Mouse (Mus musculus) limb, embryonic 14.5 days (tissue): ENCODE data around the gene Akap2. TPM values are rescaled to one million over a fixed set of nuclear protein-coding genes. Genes with fewer than 3 reads are reported as not detected.

Source experiments
- ATAC-seq: fragments of 200-750 bp; cut with Nextera tagmentation; 2 replicates; pipeline ENCODE4 v1.8.0; 2017; ENCODE audit warnings: low read depth, moderate number of reproducible peaks, moderate TSS enrichment; ENCODE audit not compliant: low FRiP score
- DNase-seq: peaks from one replicate; pipeline ENCODE4 v3.0.0-alpha.2; 2015; ENCODE audit warnings: low spot score
- H3K27ac ChIP-seq: fragments of 300-500 bp; sonication (generic); replicated peaks from 2 replicates; pipeline ENCODE4 v1.5.1; 2014; ENCODE audit warnings: low read depth, mild to moderate bottlenecking, low read length, moderate library complexity, mixed read lengths
- H3K27me3 ChIP-seq: fragments of 300-500 bp; sonication (generic); 2 replicates; pipeline ENCODE4 v1.6.1; 2014; ENCODE audit warnings: low read length, mixed read lengths; ENCODE audit not compliant: control insufficient read depth, insufficient read depth
- H3K36me3 ChIP-seq: fragments of 300-500 bp; sonication (generic); 2 replicates; pipeline ENCODE4 v1.6.1; 2014; ENCODE audit warnings: mild to moderate bottlenecking, low read length, moderate library complexity, mixed read lengths; ENCODE audit not compliant: control insufficient read depth, insufficient read depth
- H3K4me1 ChIP-seq: fragments of 300-500 bp; sonication (generic); 2 replicates; pipeline ENCODE4 v1.6.1; 2014; ENCODE audit warnings: antibody characterized with exemption, low read length, mixed read lengths; ENCODE audit not compliant: control insufficient read depth, insufficient read depth
- H3K4me2 ChIP-seq: fragments of 300-500 bp; sonication (generic); replicated peaks from 2 replicates; pipeline ENCODE4 v1.6.1; 2014; ENCODE audit warnings: low read depth, mild to moderate bottlenecking, low read length, moderate library complexity; ENCODE audit not compliant: severe bottlenecking
- H3K4me3 ChIP-seq: fragments of 300-500 bp; sonication (generic); replicated peaks from 2 replicates; pipeline ENCODE4 v1.5.1; 2014; ENCODE audit warnings: low read length
- H3K9ac ChIP-seq: fragments of 300-500 bp; sonication (generic); 2 replicates; pipeline ENCODE4 v1.6.1; 2014; ENCODE audit warnings: mild to moderate bottlenecking, low read depth, low read length, moderate library complexity; ENCODE audit not compliant: severe bottlenecking
- H3K9me3 ChIP-seq: fragments of 300-500 bp; sonication (generic); 2 replicates; pipeline ENCODE4 v1.6.1; 2016; ENCODE audit warnings: low read length; ENCODE audit not compliant: control insufficient read depth
- POLR2A ChIP-seq: fragments of 200-500 bp; IDR thresholded peaks from 2 replicates; pipeline ENCODE4 v1.8.0; 2012; ENCODE audit warnings: inconsistent platforms, mild to moderate bottlenecking, moderate library complexity, borderline replicate concordance; ENCODE audit not compliant: insufficient read depth, insufficient read length; ENCODE audit errors: extremely low read depth
- WGBS: fragments of 180-500 bp; shearing (Covaris S2); extraction: QIAGEN DNeasy Blood & Tissue Kit; methylation state at CpG from one replicate; pipeline ENCODE4 v1.1.7; 2014; 5-methylcytosine and 5-hydroxymethylcytosine counted together
- polyA plus RNA-seq, 2 experiments: library from polyadenylated mRNA; depleted of rRNA in 1 of 2; stranded (reverse) in 1 of 2; unstranded in 1 of 2; fragments of >200 nt; fragmentation: Nextera tagmentation in 1 of 2; extraction: Ambion mirVana in 1 of 2; gene quantifications; 2 replicates each; pipeline versions ENCODE4 v1.2.1 to v1.2.3; 2012 to 2014

The Akap2 gene
- polyA plus RNA-seq (2012; rRNA removed) = 27.6 and 33.2 TPM in 2 replicates
- 23.6 and 31.1 TPM in 2 replicates for polyA plus RNA-seq (2014; fragmentation: Nextera tagmentation; extraction: Ambion mirVana)

- H3K27ac ChIP-seq = no peak within 1 kb of the TSS
These were observed at the start of gene Akap2 for GRCm38 (mm10) chr4:57717354-57717753. Akap2 (plus strand) TSS chr4:57717657.

GRCm38 (mm10) chr4:57670813-57671469 is 46.5 kb upstream of the Akap2 start:
- Histone ChIP-seq H3K36me3 (0 out of 2 replicates have a peak, but pooled peaks cover 1% of the 10 kb centered on the region), H3K27me3 (no peaks in the 10 kb centered on the region), H3K4me3 (no peak overlapping the region), H3K27ac (no peak overlapping the region), H3K9ac (no peak overlapping the region), H3K4me2 (no peak overlapping the region), H3K9me3 (no peaks in the 10 kb centered on the region), H3K4me1 (peaks cover 23% of the 10 kb centered on the region)
- no peak for TF ChIP-seq POLR2A
- WGBS = 39% methylated on average over 7 of the region's 7 CpGs
- peak; percentile 46; the same call in 1 of the 2 replicates for ATAC-seq
- DNase-seq = peak; percentile 72

More at GRCm38 (mm10) chr4:57717354-57717753, at the start of gene Akap2:
- no peak for ATAC-seq
- Histone ChIP-seq H3K4me3 (no peak within 1 kb of the TSS), H3K4me1 (peaks cover 15% of the 10 kb centered on the region), H3K9ac (no peak within 1 kb of the TSS), H3K36me3 (no peaks in the 10 kb centered on the region; the same call in 1 of the 2 replicates), H3K9me3 (no peaks in the 10 kb centered on the region), H3K4me2 (no peak within 1 kb of the TSS), H3K27me3 (no peaks in the 10 kb centered on the region)
- TF ChIP-seq POLR2A = no peak
- no peak for DNase-seq
- WGBS = 77% methylated on average over 9 of the region's 9 CpGs

GRCm38 (mm10) chr4:57672541-57672940 is 44.9 kb upstream of the Akap2 start:
- Histone ChIP-seq H3K9me3 (no peaks in the 10 kb centered on the region), H3K27me3 (no peaks in the 10 kb centered on the region), H3K4me2 (no peak overlapping the region), H3K9ac (no peak overlapping the region), H3K4me3 (no peak overlapping the region), H3K36me3 (0 out of 2 replicates have a peak, but pooled peaks cover 3% of the 10 kb centered on the region), H3K27ac (no peak overlapping the region), H3K4me1 (peaks cover 23% of the 10 kb centered on the region)
- 78% methylated on average over 4 of the region's 4 CpGs for WGBS
- DNase-seq = no peak
- ATAC-seq = no peak
- TF ChIP-seq POLR2A = no peak

- TF ChIP-seq POLR2A = no peak
- Histone ChIP-seq H3K4me2 (peak overlapping the region; percentile 33), H3K36me3 (0 out of 2 replicates have a peak, but pooled peaks cover 3% of the 10 kb centered on the region), H3K27me3 (no peaks in the 10 kb centered on the region), H3K4me3 (no peak overlapping the region), H3K27ac (no peak overlapping the region), H3K4me1 (peaks cover 23% of the 10 kb centered on the region), H3K9ac (no peak overlapping the region), H3K9me3 (no peaks in the 10 kb centered on the region)
- ATAC-seq (peak; percentile 51; the same call in 1 of the 2 replicates), DNase-seq (peak; percentile 86)
- WGBS = 13% methylated on average over 12 of the region's 12 CpGs
These were observed 44.2 kb upstream of the Akap2 start for GRCm38 (mm10) chr4:57672996-57673906.

- Histone ChIP-seq H3K36me3 (0 out of 2 replicates have a peak, but pooled peaks cover 3% of the 10 kb centered on the region), H3K27ac (0 out of 2 replicates have a peak overlapping the region, but pooled peaks have one; percentile 9), H3K4me3 (no peak overlapping the region), H3K27me3 (no peaks in the 10 kb centered on the region), H3K4me1 (peaks cover 23% of the 10 kb centered on the region), H3K9ac (no peak overlapping the region), H3K9me3 (no peaks in the 10 kb centered on the region), H3K4me2 (no peak overlapping the region)
- 58% methylated on average over 7 of the region's 7 CpGs for WGBS
- TF ChIP-seq POLR2A = no peak
- DNase-seq = no peak
- ATAC-seq = no peak
These were observed 43.1 kb upstream of the Akap2 start for GRCm38 (mm10) chr4:57674351-57674750.
